Comparison of ENCODE assay signal across 8 mouse cellular contexts in genomic region chr13:58807629-58808363, GRCm38 (mm10). TPM values are rescaled to one million over a fixed set of nuclear protein-coding genes. Genes with fewer than 3 reads are reported as not detected.
DNase-seq lines count a peak whose midpoint lies in the region; ATAC-seq and TF ChIP-seq lines count a peak whose summit lies in the region.

No protein-coding gene starts in this region.

- ATAC-seq in Patski: peak; percentile 31
- ATAC-seq in forebrain, embryonic 12.5 days (ENCODE audit: low FRiP score): peak; percentile 66
- peak; percentile 42; the same call in 1 of the 2 replicates for ATAC-seq in stomach, embryonic 16.5 days (ENCODE audit: insufficient read depth, low FRiP score)

- TF ChIP-seq CTCF in Patski (IDR thresholded peaks at IDR 0.05): no peak
- no peak for TF ChIP-seq CTCF in left cerebral cortex, adult 2 months (IDR thresholded peaks at IDR 0.05)

- in situ Hi-C loops in Patski (cut with MboI; ENCODE audit: low pct_unique_long_range_greater_than_20kb): loop anchor here (5.0 kb wide), 1 partner anchor 265 kb away; no protein-coding TSS in a partner anchor

- peak overlapping the region; percentile 81 for H3K27ac ChIP-seq in forebrain, embryonic 12.5 days
- peak overlapping the region; percentile 100 for H3K27ac ChIP-seq in left cerebral cortex, adult 2 months
- peak overlapping the region; percentile 84 for H3K27ac ChIP-seq in midbrain, embryonic 10.5 days (replicated peaks)
- no peak overlapping the region for H3K27ac ChIP-seq in stomach, embryonic 16.5 days (ENCODE audit: low read length)

- no peak for DNase-seq in Patski (ENCODE audit: low read depth, low spot score)
- peak; percentile 84 for DNase-seq in brain, embryonic 18.5 days (ENCODE audit: low read depth, low spot score)
- peak; percentile 24 for DNase-seq in heart, postnatal 4 days
- peak; percentile 89 to 90 for DNase-seq in left cerebral cortex, adult 2 months (ENCODE audit: extremely low spot score in 1 of 2, low spot score in 2 of 2)
- DNase-seq in midbrain, embryonic 10.5 days (ENCODE audit: low spot score): peak; percentile 79
- DNase-seq in spleen, postnatal 4 days (ENCODE audit: low spot score in 2 of 2): no peak

- under 1% methylated on average over 50 of the region's 50 CpGs for WGBS in forebrain, embryonic 12.5 days
- WGBS in midbrain, embryonic 10.5 days: 1% methylated on average over 50 of the region's 50 CpGs
- under 1% methylated on average over 45 of the region's 50 CpGs for WGBS in stomach, embryonic 16.5 days

- H3K4me1 ChIP-seq in forebrain, embryonic 12.5 days: peaks cover 34% of the 10 kb centered on the region
- H3K4me1 ChIP-seq in midbrain, embryonic 10.5 days: peaks cover 41% of the 10 kb centered on the region
- H3K4me1 ChIP-seq in stomach, embryonic 16.5 days (ENCODE audit: control insufficient read depth, insufficient read depth, low read length): peaks cover 7% of the 10 kb centered on the region; the same call in 1 of the 2 replicates

- peak overlapping the region; percentile 79 for H3K9ac ChIP-seq in forebrain, embryonic 12.5 days
- H3K9ac ChIP-seq in stomach, embryonic 16.5 days (ENCODE audit: low read length): peak overlapping the region; percentile 61

- POLR2A ChIA-PET in Patski (lab: Charles Lee): interaction anchor here (0.6 kb wide), 1 partner anchor 139 kb away, joined by 3 read pairs; no protein-coding TSS in a partner anchor

- H3K9me3 ChIP-seq in forebrain, embryonic 12.5 days: 0 out of 2 replicates have a peak, but pooled peaks cover 3% of the 10 kb centered on the region
- H3K9me3 ChIP-seq in midbrain, embryonic 10.5 days (replicated peaks): peaks cover 4% of the 10 kb centered on the region; the same call in 1 of the 2 replicates
- no peaks in the 10 kb centered on the region for H3K9me3 ChIP-seq in stomach, embryonic 16.5 days (replicated peaks; ENCODE audit: control insufficient read depth, low read length)

- CTCF ChIA-PET in Patski (lab: Charles Lee): interaction anchor here (1.0 to 2.3 kb wide), 2 partner anchors 264 to 265 kb away, joined by 3 to 19 read pairs; no protein-coding TSS in a partner anchor

- intact Hi-C loops in left cerebral cortex, adult 2 months (cut with DNase I): loop anchor here (1.0 to 5.0 kb wide), 12 partner anchors 59 to 680 kb away; no protein-coding TSS in a partner anchor

- peaks cover 43% of the 10 kb centered on the region for H3K27me3 ChIP-seq in Patski
- H3K27me3 ChIP-seq in forebrain, embryonic 12.5 days: peaks cover 19% of the 10 kb centered on the region
- H3K27me3 ChIP-seq in midbrain, embryonic 10.5 days (ENCODE audit: low read depth, poor library complexity, severe bottlenecking): peaks cover 71% of the 10 kb centered on the region
- peaks cover 41% of the 10 kb centered on the region for H3K27me3 ChIP-seq in stomach, embryonic 16.5 days (ENCODE audit: control insufficient read depth, insufficient read depth, low read length)

- peak overlapping the region; percentile 78 for H3K4me3 ChIP-seq in forebrain, embryonic 12.5 days (replicated peaks)
- peak overlapping the region; percentile 87 for H3K4me3 ChIP-seq in left cerebral cortex, adult 2 months
- H3K4me3 ChIP-seq in midbrain, embryonic 10.5 days: peak overlapping the region; percentile 86
- H3K4me3 ChIP-seq in stomach, embryonic 16.5 days (replicated peaks; ENCODE audit: low read length): peak overlapping the region; percentile 51

- H3K4me2 ChIP-seq in forebrain, embryonic 12.5 days: peak overlapping the region; percentile 96
- H3K4me2 ChIP-seq in stomach, embryonic 16.5 days (ENCODE audit: low read depth, low read length): peak overlapping the region; percentile 87

- H3K36me3 ChIP-seq in forebrain, embryonic 12.5 days (replicated peaks): no peaks in the 10 kb centered on the region
- no peaks in the 10 kb centered on the region for H3K36me3 ChIP-seq in midbrain, embryonic 10.5 days
- no peaks in the 10 kb centered on the region for H3K36me3 ChIP-seq in stomach, embryonic 16.5 days (ENCODE audit: control insufficient read depth, insufficient read depth, low read length)

RNA-seq across cellular contexts. Expression of gene Ntrk2, which starts 1.4 kb away (rescaled TPM):
- polyA plus RNA-seq in Patski (2021): 0.44 TPM
- 46.6 and 51.7 TPM in 2 replicates for polyA plus RNA-seq in forebrain, embryonic 12.5 days (2016; fragmentation: Nextera tagmentation; extraction: Ambion mirVana)
- total RNA-seq in heart, postnatal 4 days (2021): 1 to 10 TPM; 1.9 to 2.0 TPM
- 100 to 1,000 TPM; 425 to 426 TPM for total RNA-seq in left cerebral cortex, adult 2 months (2021)
- polyA plus RNA-seq in midbrain, embryonic 10.5 days (2016; fragmentation: Nextera tagmentation; extraction: Ambion mirVana): 14.8 and 24.8 TPM in 2 replicates
- 6.3 and 8.0 TPM in 2 replicates for polyA plus RNA-seq in stomach, embryonic 16.5 days (2015; fragmentation: Nextera tagmentation; extraction: Ambion mirVana)

Comparison
In these comparisons a context has a peak if more than half of its experiments do, and no peak if none do; other contexts are left out.
1. DNase-seq: peak in brain, embryonic 18.5 days (single experiment), heart, postnatal 4 days (single experiment), left cerebral cortex, adult 2 months (2 of 2) and midbrain, embryonic 10.5 days (single experiment); none in Patski (single experiment) and spleen, postnatal 4 days (0 of 2).
2. Peak in every context shown above with its lines, with median percentiles within 50 percentile points of each other: ATAC-seq and H3K4me3 ChIP-seq.